Comparison of ENCODE assay signal across 10 mouse cellular contexts in the genomic region with DNA sequence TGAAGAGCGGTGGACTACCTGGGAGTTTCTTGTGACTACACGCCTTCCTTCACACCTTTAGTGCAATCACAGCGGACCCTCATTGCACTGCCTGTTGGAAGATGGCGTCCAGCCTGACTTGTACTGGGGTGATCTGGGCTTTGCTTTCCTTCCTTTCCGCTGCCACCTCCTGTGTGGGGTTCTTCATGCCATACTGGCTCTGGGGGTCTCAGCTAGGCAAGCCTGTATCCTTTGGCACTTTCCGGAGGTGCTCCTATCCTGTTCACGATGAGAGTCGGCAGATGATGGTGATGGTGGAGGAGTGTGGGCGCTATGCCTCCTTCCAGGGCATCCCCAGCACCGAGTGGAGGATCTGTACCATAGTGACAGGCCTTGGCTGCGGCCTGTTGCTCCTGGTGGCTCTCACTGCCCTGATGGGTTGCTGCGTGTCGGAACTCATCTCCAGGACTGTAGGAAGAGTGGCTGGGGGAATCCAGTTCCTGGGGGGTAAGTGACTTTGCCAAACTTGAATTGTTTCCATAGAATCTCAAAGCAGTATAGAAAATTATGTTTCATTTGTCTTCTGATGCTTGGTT. TPM values are rescaled to one million over a fixed set of nuclear protein-coding genes. Genes with fewer than 3 reads are reported as not detected.
DNase-seq lines count a peak whose midpoint lies in the region; ATAC-seq lines count a peak whose summit lies in the region.
"Had no signal": no experiment of that assay in that cellular context is flagged by ENCODE, and none has a peak within 500 bp of the region (broad histone marks: within the 10 kb centered on the region; RNA-seq: fewer than 3 reads in every experiment).

No protein-coding gene starts in this region.

- DNase-seq in heart, adult 9 months (ENCODE audit: low spot score in 2 of 2) = no peak
- no peak for DNase-seq in hindbrain, embryonic 10.5 days (ENCODE audit: low spot score)
- DNase-seq in midbrain, embryonic 14.5 days = no peak
- no peak for DNase-seq in embryo, embryonic 9.5 days (ENCODE audit: extremely low spot score)
- DNase-seq in frontal cortex, postnatal 10 days (ENCODE audit: low spot score in 2 of 2) = no peak
- DNase-seq in T-cell, adult 2 months (ENCODE audit: low spot score) = no peak
- DNase-seq: layer of hippocampus, adult 9-11 months had no signal

- 0 out of 2 replicates have a peak overlapping the region, but pooled peaks have one; percentile 32 for H3K9ac ChIP-seq in heart, embryonic 15.5 days
- H3K9ac ChIP-seq in embryonic facial prominence, embryonic 12.5 days = no peak overlapping the region
- no peak overlapping the region for H3K9ac ChIP-seq in midbrain, embryonic 14.5 days (replicated peaks; ENCODE audit: low read length)

- peak overlapping the region; percentile 80 for H3K4me2 ChIP-seq in heart, embryonic 15.5 days
- H3K4me2 ChIP-seq in embryonic facial prominence, embryonic 12.5 days (replicated peaks) = peak overlapping the region; percentile 85
- H3K4me2 ChIP-seq in midbrain, embryonic 14.5 days (ENCODE audit: low read length) = peak overlapping the region; percentile 91

- H3K36me3 ChIP-seq in heart, embryonic 15.5 days = peaks cover 6% of the 10 kb centered on the region
- no peaks in the 10 kb centered on the region; the same call in 1 of the 2 replicates for H3K36me3 ChIP-seq in embryonic facial prominence, embryonic 12.5 days
- 0 out of 2 replicates have a peak, but pooled peaks cover 6% of the 10 kb centered on the region for H3K36me3 ChIP-seq in hindbrain, embryonic 10.5 days
- H3K36me3 ChIP-seq in midbrain, embryonic 14.5 days (ENCODE audit: control insufficient read depth, insufficient read depth, low read length) = no peaks in the 10 kb centered on the region
- H3K36me3 ChIP-seq: G1E had no signal

- 83% methylated on average over 13 of the region's 13 CpGs for WGBS in heart, embryonic 15.5 days
- whole genome bisulfite sequencing in embryonic facial prominence, embryonic 12.5 days = 91% methylated on average over 13 of the region's 13 CpGs
- WGBS in hindbrain, embryonic 10.5 days = 91% methylated on average over 13 of the region's 13 CpGs
- 92% methylated on average over 13 of the region's 13 CpGs for WGBS in midbrain, embryonic 14.5 days

- peak overlapping the region; percentile 87 for H3K4me3 ChIP-seq in heart, embryonic 15.5 days
- no peak overlapping the region for H3K4me3 ChIP-seq in embryonic facial prominence, embryonic 12.5 days
- peak overlapping the region; percentile 83 for H3K4me3 ChIP-seq in hindbrain, embryonic 10.5 days
- peak overlapping the region; percentile 61 for H3K4me3 ChIP-seq in midbrain, embryonic 14.5 days (replicated peaks; ENCODE audit: low read depth, low read length)

- no peaks in the 10 kb centered on the region for H3K27me3 ChIP-seq in heart, embryonic 15.5 days
- H3K27me3 ChIP-seq in embryonic facial prominence, embryonic 12.5 days = 0 out of 2 replicates have a peak, but pooled peaks cover 4% of the 10 kb centered on the region
- H3K27me3 ChIP-seq in hindbrain, embryonic 10.5 days (ENCODE audit: insufficient read depth, poor library complexity, severe bottlenecking) = peaks cover 32% of the 10 kb centered on the region
- no peaks in the 10 kb centered on the region; the same call in 1 of the 2 replicates for H3K27me3 ChIP-seq in midbrain, embryonic 14.5 days (ENCODE audit: control insufficient read depth, insufficient read depth, low read length)

- peaks cover 42% of the 10 kb centered on the region for H3K4me1 ChIP-seq in heart, embryonic 15.5 days (replicated peaks)
- peaks cover 25% of the 10 kb centered on the region; the same call in 1 of the 2 replicates for H3K4me1 ChIP-seq in embryonic facial prominence, embryonic 12.5 days
- H3K4me1 ChIP-seq in hindbrain, embryonic 10.5 days (replicated peaks) = peaks cover 43% of the 10 kb centered on the region
- H3K4me1 ChIP-seq in midbrain, embryonic 14.5 days (ENCODE audit: control insufficient read depth, insufficient read depth, low read length) = 0 out of 2 replicates have a peak, but pooled peaks cover 14% of the 10 kb centered on the region

- H3K9me3 ChIP-seq in heart, embryonic 15.5 days (replicated peaks) = no peaks in the 10 kb centered on the region
- no peaks in the 10 kb centered on the region for H3K9me3 ChIP-seq in embryonic facial prominence, embryonic 12.5 days
- no peaks in the 10 kb centered on the region for H3K9me3 ChIP-seq in hindbrain, embryonic 10.5 days
- H3K9me3 ChIP-seq in midbrain, embryonic 14.5 days (ENCODE audit: control insufficient read depth, low read length) = no peaks in the 10 kb centered on the region
- H3K9me3 ChIP-seq: G1E had no signal

- peak overlapping the region; percentile 26 for H3K27ac ChIP-seq in heart, embryonic 15.5 days
- H3K27ac ChIP-seq in embryonic facial prominence, embryonic 12.5 days = no peak overlapping the region
- H3K27ac ChIP-seq in hindbrain, embryonic 10.5 days = no peak overlapping the region
- H3K27ac ChIP-seq in midbrain, embryonic 14.5 days (replicated peaks; ENCODE audit: low read depth, low read length) = no peak overlapping the region

- no peak for ATAC-seq in heart, embryonic 15.5 days (replicated peaks; ENCODE audit: insufficient number of reproducible peaks, insufficient read depth, low FRiP score, low read depth)
- no peak for ATAC-seq in embryonic facial prominence, embryonic 12.5 days (ENCODE audit: insufficient number of reproducible peaks, insufficient read depth, low FRiP score, low TSS enrichment)
- ATAC-seq in midbrain, embryonic 14.5 days (ENCODE audit: low FRiP score, low TSS enrichment) = no peak

RNA-seq across cellular contexts. Expression of a gene that starts 2.0 kb away (rescaled TPM):
- polyA plus RNA-seq in heart, embryonic 15.5 days (2015; fragmentation: Nextera tagmentation; extraction: Ambion mirVana) = 92.7 and 107 TPM in 2 replicates
- 50.8 and 52.1 TPM in 2 replicates for polyA plus RNA-seq in embryonic facial prominence, embryonic 12.5 days (2016; fragmentation: Nextera tagmentation; extraction: Ambion mirVana)
- polyA plus RNA-seq in hindbrain, embryonic 10.5 days (2016; fragmentation: Nextera tagmentation; extraction: Ambion mirVana) = 51.6 and 57.0 TPM in 2 replicates
- 37.9 and 48.1 TPM in 2 replicates for polyA plus RNA-seq in midbrain, embryonic 14.5 days (2014; fragmentation: Nextera tagmentation; extraction: Ambion mirVana)

RNA-seq across cellular contexts. Expression of a gene that starts 26.3 kb away (rescaled TPM):
- 51.6 and 52.6 TPM in 2 replicates for polyA plus RNA-seq in heart, embryonic 15.5 days (2015; fragmentation: Nextera tagmentation; extraction: Ambion mirVana)
- 50.0 and 52.1 TPM in 2 replicates for polyA plus RNA-seq in embryonic facial prominence, embryonic 12.5 days (2016; fragmentation: Nextera tagmentation; extraction: Ambion mirVana)
- polyA plus RNA-seq in hindbrain, embryonic 10.5 days (2016; fragmentation: Nextera tagmentation; extraction: Ambion mirVana) = 39.3 and 39.9 TPM in 2 replicates
- polyA plus RNA-seq in midbrain, embryonic 14.5 days (2014; fragmentation: Nextera tagmentation; extraction: Ambion mirVana) = 56.0 and 76.2 TPM in 2 replicates
